ENCODE assay signal across 15 mouse cellular contexts in the genomic region with DNA sequence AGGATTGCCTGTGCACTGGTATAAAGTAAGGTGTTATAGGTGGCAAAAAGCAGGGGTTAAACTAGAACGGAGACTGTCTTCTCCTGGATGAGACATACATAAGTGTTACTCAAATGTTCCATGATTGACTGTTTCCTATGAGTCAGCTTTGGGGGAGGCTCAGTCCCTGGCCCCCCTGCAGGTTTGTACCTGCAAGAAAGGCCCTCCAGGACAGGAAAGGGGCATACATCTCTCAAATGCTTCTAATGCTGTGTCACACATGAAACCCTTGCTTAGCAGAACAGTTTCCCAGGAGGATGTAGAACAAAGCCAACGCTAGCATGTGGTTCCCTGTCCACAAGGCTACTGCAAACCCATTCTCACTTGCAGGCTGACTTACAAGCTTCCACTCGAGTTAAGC.
"Had no signal": no experiment of that assay in that cellular context is flagged by ENCODE, and none has a peak within 500 bp of the region (broad histone marks: within the 10 kb centered on the region; RNA-seq: fewer than 3 reads in every experiment).

No protein-coding gene starts in this region.

- DNase-seq: kidney, adult 2 months; kidney, postnatal 25 days; layer of hippocampus, adult 9-11 months; layer of hippocampus, postnatal 36 days; lung, embryonic 14.5 days; retina, postnatal 1 day; right cerebral cortex, postnatal 4 days; spleen, adult 18-20 months; thymus, adult 2 months; thymus, postnatal 36 days had no signal

- H3K4me3 ChIP-seq: kidney, embryonic 15.5 days; limb, embryonic 15.5 days; liver, embryonic 12.5 days; midbrain, embryonic 15.5 days; neural tube, embryonic 13.5 days had no signal

- H3K4me2 ChIP-seq: kidney, embryonic 15.5 days; limb, embryonic 15.5 days; liver, embryonic 12.5 days; lung, embryonic 14.5 days; midbrain, embryonic 15.5 days; neural tube, embryonic 13.5 days had no signal

- H3K27me3 ChIP-seq: kidney, embryonic 15.5 days; limb, embryonic 15.5 days; liver, embryonic 12.5 days; midbrain, embryonic 15.5 days; neural tube, embryonic 13.5 days had no signal

- H3K9me3 ChIP-seq: kidney, embryonic 15.5 days; limb, embryonic 15.5 days; liver, embryonic 12.5 days; midbrain, embryonic 15.5 days; neural tube, embryonic 13.5 days had no signal

- ATAC-seq: liver, embryonic 12.5 days; midbrain, embryonic 15.5 days had no signal

- H3K36me3 ChIP-seq: kidney, embryonic 15.5 days; limb, embryonic 15.5 days; liver, embryonic 12.5 days; midbrain, embryonic 15.5 days; neural tube, embryonic 13.5 days had no signal

- H3K9ac ChIP-seq: kidney, embryonic 15.5 days; limb, embryonic 15.5 days; liver, embryonic 12.5 days; lung, embryonic 14.5 days; midbrain, embryonic 15.5 days; neural tube, embryonic 13.5 days had no signal

- H3K27ac ChIP-seq: kidney, embryonic 15.5 days; limb, embryonic 15.5 days; liver, embryonic 12.5 days; midbrain, embryonic 15.5 days; neural tube, embryonic 13.5 days had no signal
